Mouse (Mus musculus) hindbrain, embryonic 11.5 days (tissue): ENCODE data around the gene Ppil6. TPM values are rescaled to one million over a fixed set of nuclear protein-coding genes. Genes with fewer than 3 reads are reported as not detected.
A peak's percentile ranks its signal among the peaks of the same experiment; 100 is the strongest.

Source experiments
- ATAC-seq: fragments of 200-750 bp; cut with Nextera tagmentation; 2 replicates; pipeline ENCODE4 v1.8.0; 2017; ENCODE audit warnings: mild to moderate bottlenecking, moderate TSS enrichment, moderate library complexity; ENCODE audit not compliant: low FRiP score
- DNase-seq: peaks from one replicate; pipeline ENCODE4 v3.0.0-alpha.2; 2015; ENCODE audit warnings: low spot score
- H3K27ac ChIP-seq: fragments of 300-500 bp; sonication (generic); 2 replicates; pipeline ENCODE4 v1.5.1; 2014; ENCODE audit warnings: mild to moderate bottlenecking, low read depth, low read length
- H3K27me3 ChIP-seq: fragments of 300-500 bp; sonication (generic); 2 replicates; pipeline ENCODE4 v1.6.1; 2014; ENCODE audit warnings: mild to moderate bottlenecking, low read length, moderate library complexity, mixed read lengths; ENCODE audit not compliant: control insufficient read depth, insufficient read depth
- H3K36me3 ChIP-seq: fragments of 300-500 bp; sonication (generic); 2 replicates; pipeline ENCODE4 v1.6.1; 2014; ENCODE audit warnings: mild to moderate bottlenecking, low read length, moderate library complexity, mixed read lengths; ENCODE audit not compliant: control insufficient read depth, insufficient read depth
- H3K4me1 ChIP-seq: fragments of 300-500 bp; sonication (generic); replicated peaks from 2 replicates; pipeline ENCODE4 v1.6.1; 2014; ENCODE audit warnings: low read length, mixed read lengths; ENCODE audit not compliant: control insufficient read depth, insufficient read depth
- H3K4me2 ChIP-seq: fragments of 300-500 bp; sonication (generic); replicated peaks from 2 replicates; pipeline ENCODE4 v1.6.1; 2014; ENCODE audit warnings: mild to moderate bottlenecking, low read depth, low read length
- H3K4me3 ChIP-seq: fragments of 300-500 bp; sonication (generic); 2 replicates; pipeline ENCODE4 v1.5.1; 2014; ENCODE audit warnings: low read depth, low read length
- H3K9ac ChIP-seq: fragments of 300-500 bp; sonication (generic); 2 replicates; pipeline ENCODE4 v1.6.1; 2014; ENCODE audit warnings: low read depth, low read length
- H3K9me3 ChIP-seq: fragments of 300-500 bp; sonication (generic); 2 replicates; pipeline ENCODE4 v1.6.1; 2016; ENCODE audit warnings: low read length; ENCODE audit not compliant: control insufficient read depth
- WGBS: fragments of 180-500 bp; shearing (Covaris S2); extraction: QIAGEN DNeasy Blood & Tissue Kit; methylation state at CpG from one replicate; pipeline ENCODE4 v1.1.7; 2014; 5-methylcytosine and 5-hydroxymethylcytosine counted together
- polyA plus RNA-seq: library from polyadenylated mRNA; unstranded; fragments of >200 nt; fragmentation: Nextera tagmentation; extraction: Ambion mirVana; gene quantifications from 2 replicates; pipeline ENCODE4 v1.2.1, GENCODE M21; 2014

Ppil6 gene
- polyA plus RNA-seq, 1 experiment from 2014 or later: 1.3 TPM

DNA sequence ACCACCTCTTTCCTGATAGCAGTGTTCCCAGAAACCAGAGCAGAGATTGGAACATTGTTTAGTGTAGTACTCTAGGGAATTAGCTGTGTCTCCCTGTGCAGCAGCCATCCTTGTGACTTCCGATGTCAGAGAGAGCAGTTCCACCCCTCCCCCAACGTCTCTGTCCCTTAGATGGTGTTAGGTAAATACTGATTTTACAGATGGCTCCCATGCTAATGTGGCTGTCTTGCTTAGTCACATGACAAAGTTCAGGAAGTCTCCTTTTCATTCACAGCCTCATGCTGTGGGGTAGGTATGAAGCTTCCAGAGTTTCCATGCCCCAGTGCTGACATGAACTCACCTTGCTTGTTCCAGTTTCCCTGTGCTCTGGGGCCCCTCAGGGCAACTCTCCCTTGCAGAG lies 29.7 kb upstream of the Ppil6 start:
- ATAC-seq (no peak), DNase-seq (no peak)
- no peak overlapping the region for H3K9ac ChIP-seq
- no peak overlapping the region for H3K4me2 ChIP-seq
- H3K27me3 ChIP-seq: no peaks in the 10 kb centered on the region
- H3K4me1 ChIP-seq: no peaks in the 10 kb centered on the region
- WGBS: 37% methylated on average over 2 of the region's 2 CpGs
- 0 out of 2 replicates have a peak, but pooled peaks cover 3% of the 10 kb centered on the region for H3K36me3 ChIP-seq
- no peak overlapping the region for H3K27ac ChIP-seq
- no peak overlapping the region for H3K4me3 ChIP-seq
- H3K9me3 ChIP-seq: no peaks in the 10 kb centered on the region

- WGBS: 89% methylated on average over 3 of the region's 3 CpGs
- no peaks in the 10 kb centered on the region for H3K4me1 ChIP-seq
- no peak overlapping the region for H3K27ac ChIP-seq
- ATAC-seq (no peak), DNase-seq (no peak)
- H3K4me3 ChIP-seq: no peak overlapping the region
- H3K4me2 ChIP-seq: no peak overlapping the region
- 0 out of 2 replicates have a peak, but pooled peaks cover 3% of the 10 kb centered on the region for H3K36me3 ChIP-seq
- H3K9me3 ChIP-seq: no peaks in the 10 kb centered on the region
- H3K27me3 ChIP-seq: no peaks in the 10 kb centered on the region
- no peak overlapping the region for H3K9ac ChIP-seq
These were observed 29.0 kb upstream of the Ppil6 start for GRCm38 (mm10) chr10:41461057-41461722.

DNA sequence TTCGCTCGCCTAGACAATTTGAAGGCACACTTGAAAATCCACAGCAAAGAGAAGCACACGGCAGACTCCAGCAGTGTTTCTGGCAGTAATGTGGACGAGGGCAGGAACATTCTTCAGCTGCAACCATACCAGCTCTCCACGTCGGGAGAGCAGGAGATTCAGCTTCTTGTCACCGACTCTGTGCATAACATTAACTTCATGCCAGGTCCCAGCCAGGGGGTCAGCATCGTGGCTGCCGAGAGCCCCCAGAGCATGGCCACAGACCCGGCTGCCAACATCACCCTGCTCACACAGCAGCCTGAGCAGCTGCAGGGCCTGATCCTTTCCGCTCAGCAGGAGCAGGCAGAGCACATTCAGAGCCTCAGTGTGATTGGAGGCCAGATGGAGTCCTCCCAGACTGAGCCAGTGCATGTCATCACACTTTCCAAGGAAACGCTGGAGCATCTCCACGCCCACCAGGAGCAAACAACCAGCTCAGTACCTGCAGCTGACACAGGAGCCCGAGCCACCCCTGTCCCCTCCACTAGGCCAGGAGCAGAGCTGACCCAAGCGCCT lies 25.8 kb upstream of the Ppil6 start:
- Histone ChIP-seq H3K4me2 (no peak overlapping the region), H3K27me3 (no peaks in the 10 kb centered on the region), H3K27ac (no peak overlapping the region), H3K4me3 (no peak overlapping the region), H3K36me3 (0 out of 2 replicates have a peak, but pooled peaks cover 3% of the 10 kb centered on the region), H3K9me3 (no peaks in the 10 kb centered on the region), H3K9ac (no peak overlapping the region), H3K4me1 (no peaks in the 10 kb centered on the region)
- DNase-seq (no peak), ATAC-seq (0 out of 2 replicates have a peak, but pooled peaks have one; percentile 12)
- 37% methylated on average over 15 of the region's 15 CpGs for WGBS

GRCm38 (mm10) chr10:41467325-41467724 lies 22.9 kb upstream of the Ppil6 start:
- no peaks in the 10 kb centered on the region for H3K9me3 ChIP-seq
- no peak overlapping the region for H3K27ac ChIP-seq
- ATAC-seq: no peak
- no peaks in the 10 kb centered on the region for H3K4me1 ChIP-seq
- 31% methylated on average over 6 of the region's 6 CpGs for WGBS
- no peak overlapping the region for H3K4me2 ChIP-seq
- H3K9ac ChIP-seq: no peak overlapping the region
- no peak overlapping the region for H3K4me3 ChIP-seq
- no peak for DNase-seq
- no peaks in the 10 kb centered on the region for H3K27me3 ChIP-seq
- 0 out of 2 replicates have a peak, but pooled peaks cover 3% of the 10 kb centered on the region for H3K36me3 ChIP-seq

DNA sequence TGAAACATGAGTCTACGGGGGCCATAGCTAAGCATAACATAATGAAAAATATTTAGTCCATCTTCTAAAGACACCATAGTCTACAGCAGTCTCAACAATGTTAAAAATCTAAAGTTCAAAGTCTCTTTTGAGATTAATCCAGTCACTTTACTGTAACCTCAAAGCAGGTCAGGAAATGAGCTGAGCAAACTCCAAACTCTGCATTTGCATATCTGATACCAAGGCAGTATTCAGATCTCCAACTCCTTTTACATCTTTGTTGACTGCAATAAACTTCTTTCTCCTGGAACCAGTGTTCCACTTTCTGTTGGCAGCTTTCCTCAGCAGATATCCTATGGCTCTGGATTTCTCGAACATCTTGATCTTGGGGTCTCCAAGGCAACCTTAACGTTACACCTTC lies 19.5 kb upstream of the Ppil6 start:
- H3K27me3 ChIP-seq: no peaks in the 10 kb centered on the region
- no peak for ATAC-seq

DNA sequence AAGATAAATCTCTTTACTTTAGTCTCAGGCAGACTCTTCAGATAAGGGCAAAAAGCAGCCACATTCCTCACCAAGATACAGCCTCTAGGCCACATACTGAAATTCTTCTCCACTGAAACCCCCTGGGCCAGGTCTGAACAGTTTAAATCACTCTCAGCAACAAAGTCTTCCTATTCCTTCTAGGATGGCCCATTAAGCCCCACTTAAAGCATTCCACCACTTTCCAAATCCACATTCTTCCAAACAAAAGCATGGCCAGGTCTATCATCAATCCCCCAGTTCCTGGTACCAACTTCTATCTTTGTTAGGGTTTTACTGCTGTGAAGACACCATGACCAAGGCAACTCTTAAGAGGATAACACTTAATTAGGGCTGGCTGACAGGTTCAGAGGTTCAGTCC lies 17.7 kb upstream of the Ppil6 start:
- H3K36me3 ChIP-seq: no peaks in the 10 kb centered on the region
- H3K27me3 ChIP-seq: no peaks in the 10 kb centered on the region
- no peak for ATAC-seq

More for the DNA sequence above, 19.5 kb upstream of the Ppil6 start:
- WGBS: 89% methylated on average over 3 of the region's 3 CpGs
- no peaks in the 10 kb centered on the region for H3K9me3 ChIP-seq
- H3K4me3 ChIP-seq: no peak overlapping the region
- no peaks in the 10 kb centered on the region for H3K36me3 ChIP-seq
- no peak overlapping the region for H3K4me2 ChIP-seq
- H3K9ac ChIP-seq: no peak overlapping the region
- H3K27ac ChIP-seq: no peak overlapping the region
- DNase-seq: no peak
- no peaks in the 10 kb centered on the region for H3K4me1 ChIP-seq

GRCm38 (mm10) chr10:41472962-41473481 lies 17.2 kb upstream of the Ppil6 start:
- ATAC-seq: no peak
- 83% methylated on average over 5 of the region's 5 CpGs for WGBS
- no peak overlapping the region for H3K4me2 ChIP-seq
- no peak overlapping the region for H3K27ac ChIP-seq
- H3K27me3 ChIP-seq: no peaks in the 10 kb centered on the region
- H3K9me3 ChIP-seq: no peaks in the 10 kb centered on the region
- no peaks in the 10 kb centered on the region for H3K36me3 ChIP-seq
- no peak overlapping the region for H3K4me3 ChIP-seq
- DNase-seq: no peak
- no peak overlapping the region for H3K9ac ChIP-seq
- no peaks in the 10 kb centered on the region; the same call in 1 of the 2 replicates for H3K4me1 ChIP-seq

More for the DNA sequence above, 17.7 kb upstream of the Ppil6 start:
- Histone ChIP-seq H3K4me3 (no peak overlapping the region), H3K4me2 (no peak overlapping the region), H3K9me3 (no peaks in the 10 kb centered on the region), H3K27ac (no peak overlapping the region), H3K4me1 (no peaks in the 10 kb centered on the region), H3K9ac (no peak overlapping the region)
- no peak for DNase-seq

- WGBS: 90% methylated on average over 6 of the region's 6 CpGs
- Histone ChIP-seq H3K27ac (no peak overlapping the region), H3K36me3 (no peaks in the 10 kb centered on the region), H3K9me3 (no peaks in the 10 kb centered on the region), H3K4me2 (no peak overlapping the region), H3K27me3 (no peaks in the 10 kb centered on the region), H3K9ac (no peak overlapping the region), H3K4me3 (no peak overlapping the region), H3K4me1 (no peaks in the 10 kb centered on the region; the same call in 1 of the 2 replicates)
- DNase-seq: no peak
- no peak for ATAC-seq
These were observed 16.3 kb upstream of the Ppil6 start for GRCm38 (mm10) chr10:41473782-41474468.
